Mouse (Mus musculus): ENCODE measurements around the gene Kif11.

GRCm38 (mm10) chr19:37440181-37440580 lies 64.0 kb downstream of the Kif11 start:
- TF ChIP-seq CTCF (IDR thresholded peaks at IDR 0.05; ENCODE audit: borderline replicate concordance, extremely low read depth, insufficient read depth, insufficient read length) = no peak
- TF ChIP-seq POLR2A (IDR thresholded peaks at IDR 0.05; ENCODE audit: borderline replicate concordance, extremely low read depth, insufficient read depth, insufficient read length, poor library complexity, severe bottlenecking) = no peak

All from brain, embryonic 14.5 days (tissue).